Mouse (Mus musculus) MEL (cell line): ENCODE measurements around the gene Inpp5d. TPM values are rescaled to one million over a fixed set of nuclear protein-coding genes. Genes with fewer than 3 reads are reported as not detected.

Source experiments
- DNase-seq: peaks from one replicate; pipeline ENCODE4 v3.0.0; 2011; ENCODE audit warnings: low read depth, low spot score
- H3K27ac ChIP-seq: 2 replicates; pipeline ENCODE4 v1.5.1; 2012; ENCODE audit warnings: low read depth, mild to moderate bottlenecking, control low read depth, low read length, moderate library complexity; ENCODE audit not compliant: control insufficient read depth
- H3K27me3 ChIP-seq, 2 experiments: fragments of 150-350 bp in 1 of 2; sonication (generic) in 1 of 2; 2 replicates each; pipeline ENCODE4 v1.6.1; 2012; ENCODE audit warnings: low read length in 2 of 2, mild to moderate bottlenecking in 2 of 2, improper control_type of control experiment in 1 of 2, moderate library complexity in 1 of 2; ENCODE audit not compliant: insufficient read depth in 2 of 2, control insufficient read depth in 1 of 2
- H3K36me3 ChIP-seq, 2 experiments: 2 replicates each; pipeline ENCODE4 v1.6.1; 2012 to 2014; ENCODE audit warnings: low read length in 2 of 2, improper control_type of control experiment in 1 of 2, inconsistent platforms in 1 of 2, mild to moderate bottlenecking in 1 of 2; ENCODE audit not compliant: insufficient read depth in 2 of 2, control insufficient read depth in 1 of 2
- H3K4me1 ChIP-seq, 2 experiments: fragments of 150-350 bp in 1 of 2; sonication (generic) in 1 of 2; 2 replicates each; pipeline ENCODE4 v1.6.1; 2012; ENCODE audit warnings: low read length in 2 of 2, improper control_type of control experiment in 1 of 2, mild to moderate bottlenecking in 1 of 2; ENCODE audit not compliant: insufficient read depth in 2 of 2, control insufficient read depth in 1 of 2
- H3K4me3 ChIP-seq, 2 experiments: fragments of 150-350 bp in 1 of 2; sonication (generic) in 1 of 2; 2 replicates each; pipeline ENCODE4 v1.5.1; 2012; ENCODE audit warnings: low read depth in 2 of 2, low read length in 2 of 2, mild to moderate bottlenecking in 2 of 2, moderate library complexity in 2 of 2, control low read depth in 1 of 2, improper control_type of control experiment in 1 of 2; ENCODE audit not compliant: control insufficient read depth in 1 of 2, insufficient read depth in 1 of 2
- H3K79me2 ChIP-seq: 2 replicates; pipeline ENCODE4 v1.6.1; 2012; ENCODE audit warnings: mild to moderate bottlenecking, low read length, moderate library complexity; ENCODE audit not compliant: control insufficient read depth, poor library complexity, insufficient read depth
- H3K9ac ChIP-seq: 2 replicates; pipeline ENCODE4 v1.6.1; 2012; ENCODE audit warnings: low read depth, mild to moderate bottlenecking, control low read depth, low read length, moderate library complexity; ENCODE audit not compliant: control insufficient read depth, poor library complexity, severe bottlenecking
- H3K9me3 ChIP-seq: fragments of 150-350 bp; sonication (generic); replicated peaks from 2 replicates; pipeline ENCODE4 v1.6.1; 2012; ENCODE audit warnings: mild to moderate bottlenecking, low read length, improper control_type of control experiment, moderate library complexity; ENCODE audit not compliant: insufficient read depth
- ELF1 ChIP-seq: IDR thresholded peaks from 2 replicates; pipeline ENCODE4 v1.6.1; 2014; ENCODE audit warnings: low read depth, mild to moderate bottlenecking, inconsistent platforms, low read length, improper control_type of control experiment, moderate library complexity
- ETS1 ChIP-seq: IDR thresholded peaks from 2 replicates; pipeline ENCODE4 v1.6.1; 2012; ENCODE audit warnings: low read depth, mild to moderate bottlenecking, inconsistent platforms, low read length, improper control_type of control experiment, moderate library complexity
- KAT2A ChIP-seq: conservative IDR thresholded peaks from 2 replicates; pipeline ENCODE4 v1.6.1; 2012; ENCODE audit warnings: low read depth, low read length, improper control_type of control experiment, inconsistent platforms
- MAFK ChIP-seq: IDR thresholded peaks from 2 replicates; pipeline ENCODE4 v1.6.1; 2011; ENCODE audit warnings: low read depth, mild to moderate bottlenecking, low read length, improper control_type of control experiment, borderline replicate concordance
- MAZ ChIP-seq: IDR thresholded peaks from 2 replicates; pipeline ENCODE4 v1.6.1; 2012; ENCODE audit warnings: low read depth, mild to moderate bottlenecking, inconsistent platforms, low read length, improper control_type of control experiment
- MEF2A ChIP-seq: IDR thresholded peaks from 2 replicates; pipeline ENCODE4 v1.6.1; 2014; ENCODE audit warnings: low read depth, mild to moderate bottlenecking, inconsistent platforms, low read length, improper control_type of control experiment; ENCODE audit not compliant: poor library complexity, insufficient replicate concordance, severe bottlenecking; ENCODE audit errors: extremely low read depth
- POLR2AphosphoS2 ChIP-seq: IDR thresholded peaks from 2 replicates; pipeline ENCODE4 v1.6.1; 2011; ENCODE audit warnings: low read length, improper control_type of control experiment
- RAD21 ChIP-seq: IDR thresholded peaks from 2 replicates; pipeline ENCODE4 v1.6.1; 2011; ENCODE audit warnings: mild to moderate bottlenecking, low read depth, low read length, improper control_type of control experiment
- RCOR1 ChIP-seq: IDR thresholded peaks from 2 replicates; pipeline ENCODE4 v1.6.1; 2012; ENCODE audit warnings: low read depth, mild to moderate bottlenecking, inconsistent platforms, low read length, improper control_type of control experiment
- SIN3A ChIP-seq: IDR thresholded peaks from 2 replicates; pipeline ENCODE4 v1.6.1; 2012; ENCODE audit warnings: low read length, improper control_type of control experiment, inconsistent platforms
- SMC3 ChIP-seq: IDR thresholded peaks from 2 replicates; pipeline ENCODE4 v1.6.1; 2011; ENCODE audit warnings: low read depth, low read length, improper control_type of control experiment
- TAL1 ChIP-seq: IDR thresholded peaks from 2 replicates; pipeline ENCODE4 v1.6.1; 2012; ENCODE audit warnings: mild to moderate bottlenecking, inconsistent platforms, low read length, moderate library complexity, mixed read lengths
- TCF12 ChIP-seq: IDR thresholded peaks from 2 replicates; pipeline ENCODE4 v1.6.1; 2014; ENCODE audit warnings: low read depth, mild to moderate bottlenecking, inconsistent platforms, low read length, improper control_type of control experiment, moderate library complexity
- USF2 ChIP-seq, 2 experiments: IDR thresholded peaks; 2 replicates each; pipeline ENCODE4 v1.6.1; 2011 to 2012; ENCODE audit warnings: improper control_type of control experiment in 2 of 2, low read length in 2 of 2, borderline replicate concordance in 1 of 2, inconsistent platforms in 1 of 2, low read depth in 1 of 2, mild to moderate bottlenecking in 1 of 2; ENCODE audit not compliant: insufficient read depth in 1 of 2
- ZKSCAN1 ChIP-seq: IDR thresholded peaks from 2 replicates; pipeline ENCODE4 v1.6.1; 2012; ENCODE audit warnings: low read depth, mild to moderate bottlenecking, inconsistent platforms, low read length, improper control_type of control experiment, moderate library complexity
- polyA plus RNA-seq, 2 experiments: library from polyadenylated mRNA; stranded (reverse) in 1 of 2; unstranded in 1 of 2; fragments of >175 nt in 1 of 2; fragments of >200 nt in 1 of 2; gene quantifications; 2 replicates each; pipeline versions ENCODE4 v1.2.1 to v1.2.4; 2012; ENCODE audit warnings: low replicate concordance in 2 of 2, low read depth in 1 of 2; ENCODE audit not compliant: insufficient read length in 2 of 2, insufficient read depth in 1 of 2, missing spikeins in 1 of 2
- total RNA-seq: library from RNA; depleted of rRNA; stranded (reverse); fragments of 300-350 nt; gene quantifications from 2 replicates; pipeline ENCODE4 v1.2.3, GENCODE M21; 2012

The Inpp5d gene
- total and polyA plus RNA-seq, 3 experiments = 69.4 to 71.3 TPM; not detected in 1

DNA sequence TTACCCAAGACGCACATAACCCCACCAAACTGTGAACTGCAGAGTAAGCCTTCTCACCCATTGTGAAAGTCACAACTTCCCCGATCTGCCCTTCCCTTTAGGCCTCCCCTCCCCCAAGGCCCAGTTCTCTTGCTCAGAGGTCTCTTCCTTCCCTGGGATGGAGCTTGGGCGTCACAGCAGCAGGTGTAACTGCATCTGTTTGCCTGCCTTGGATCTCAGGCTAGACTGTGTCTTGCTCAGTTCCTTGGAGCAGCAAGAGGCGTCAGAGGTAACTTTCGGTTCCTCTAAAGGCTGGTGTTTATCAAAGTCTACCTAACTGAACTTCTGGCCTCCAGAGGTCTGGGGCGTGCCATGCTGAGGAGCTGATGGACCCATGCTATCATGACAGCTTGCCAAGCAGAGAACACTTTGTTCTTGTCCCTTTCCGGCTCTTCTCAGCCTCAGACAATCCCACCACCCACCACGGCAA, 30.5 kb downstream of the Inpp5d start:
- Histone ChIP-seq H3K27me3 (no peaks in the 10 kb centered on the region), H3K79me2 (peaks cover 9% of the 10 kb centered on the region)
- TF ChIP-seq SIN3A = no peak
- TF ChIP-seq ETS1 = 0 out of 2 replicates have a peak, but pooled peaks have one; percentile 4
- no peak for TF ChIP-seq MEF2A
- TF ChIP-seq USF2 (IDR thresholded peaks at IDR 0.05; ENCODE audit: borderline replicate concordance in 1 of 2, insufficient read depth in 1 of 2, low read depth in 1 of 2, low read length in 2 of 2) = no peak
- TF ChIP-seq, all 39 proteins: peak for 1
- H3K27ac ChIP-seq = peak overlapping the region; percentile 43
- peak overlapping the region in 1 of 2 experiments; percentile 18; a peak in 1 of 4 replicates for H3K4me3 ChIP-seq
- peak overlapping the region; percentile 21 for H3K9ac ChIP-seq
- peaks cover 26 to 52% of the 10 kb centered on the region in 2 experiments for H3K4me1 ChIP-seq
- H3K9me3 ChIP-seq = no peaks in the 10 kb centered on the region
- peak; percentile 69 for DNase-seq
- peaks cover 0 to 58% of the 10 kb centered on the region in 2 experiments; a peak in 2 of 4 replicates for H3K36me3 ChIP-seq

DNA sequence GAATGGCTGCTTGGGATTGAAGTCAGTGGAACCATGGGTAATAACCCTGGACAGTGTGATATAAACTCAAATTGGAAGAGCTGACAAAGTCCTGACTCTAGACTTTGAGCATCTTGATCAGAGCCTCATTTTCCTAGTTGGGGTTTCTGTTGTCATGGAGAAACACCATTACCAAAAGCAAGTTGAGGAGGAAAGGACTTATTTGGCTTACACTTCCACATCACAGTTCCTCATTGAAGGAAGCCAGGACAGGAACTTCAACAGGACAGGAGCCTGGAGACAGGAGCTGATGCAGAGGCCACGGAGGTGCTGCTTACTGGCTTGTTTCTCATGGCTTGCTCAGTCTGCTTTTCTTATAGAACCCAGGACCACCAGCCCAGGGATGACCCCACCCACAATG, 31.3 kb downstream of the Inpp5d start:
- Histone ChIP-seq H3K9ac (no peak overlapping the region), H3K27ac (no peak overlapping the region), H3K36me3 (peaks cover 0 to 53% of the 10 kb centered on the region in 2 experiments; a peak in 2 of 4 replicates), H3K4me1 (peaks cover 23 to 47% of the 10 kb centered on the region in 2 experiments), H3K9me3 (no peaks in the 10 kb centered on the region), H3K79me2 (peaks cover 9% of the 10 kb centered on the region)
- no peak for DNase-seq
- TF ChIP-seq MAZ (no peak), RAD21 (no peak), KAT2A (no peak), ZKSCAN1 (no peak), ELF1 (no peak), TCF12 (no peak), SIN3A (no peak), RCOR1 (no peak), POLR2AphosphoS2 (no peak), MAFK (no peak), SMC3 (no peak), TAL1 (no peak)
- TF ChIP-seq, all 39 proteins: peak for 0
- no peak overlapping the region for H3K4me3 ChIP-seq
- no peaks in the 10 kb centered on the region for H3K27me3 ChIP-seq
